Mouse (Mus musculus) midbrain, embryonic 10.5 days (tissue): ENCODE measurements at regions not wholly inside any gene's neighbourhood (a gene's known extent, or its start where the extent isn't known, plus 50 kb on each side); places are given as distances from the start of the nearest gene placed in this dataset.

Experiments used
- DNase-seq: peaks from one replicate; pipeline ENCODE4 v3.0.0-alpha.2; 2017; ENCODE audit warnings: low spot score
- H3K27ac ChIP-seq: fragments of 300-500 bp; sonication (generic); replicated peaks from 2 replicates; pipeline ENCODE4 v1.5.1; 2016; ENCODE audit warnings: mild to moderate bottlenecking
- H3K27me3 ChIP-seq: fragments of 300-500 bp; sonication (generic); 2 replicates; pipeline ENCODE4 v1.6.1; 2016; ENCODE audit warnings: low read depth, mild to moderate bottlenecking; ENCODE audit not compliant: poor library complexity, severe bottlenecking
- H3K36me3 ChIP-seq: fragments of 300-500 bp; sonication (generic); 2 replicates; pipeline ENCODE4 v1.6.1; 2016; ENCODE audit warnings: mild to moderate bottlenecking, moderate library complexity
- H3K4me1 ChIP-seq: fragments of 300-500 bp; sonication (generic); 2 replicates; pipeline ENCODE4 v1.6.1; 2016
- H3K4me3 ChIP-seq: fragments of 300-500 bp; sonication (generic); 2 replicates; pipeline ENCODE4 v1.5.1; 2016; ENCODE audit warnings: mild to moderate bottlenecking, moderate library complexity
- H3K9me3 ChIP-seq: fragments of 300-500 bp; sonication (generic); replicated peaks from 2 replicates; pipeline ENCODE4 v1.6.1; 2016; ENCODE audit warnings: mild to moderate bottlenecking
- WGBS: fragments of 180-500 bp; shearing (Covaris S2); methylation state at CpG from one replicate; pipeline ENCODE4 v1.1.7; 2016; 5-methylcytosine and 5-hydroxymethylcytosine counted together

- WGBS: 34% methylated on average over 6 of the region's 6 CpGs
- 0 out of 2 replicates have a peak, but pooled peaks cover 6% of the 10 kb centered on the region for H3K27me3 ChIP-seq
- no peaks in the 10 kb centered on the region for H3K9me3 ChIP-seq
- H3K4me3 ChIP-seq: no peak overlapping the region
- peak overlapping the region; percentile 42 for H3K27ac ChIP-seq
- peaks cover 19% of the 10 kb centered on the region for H3K4me1 ChIP-seq
- H3K36me3 ChIP-seq: no peaks in the 10 kb centered on the region
- DNase-seq: peak; percentile 14
Observed at GRCm38 (mm10) chr15:32003489-32003888, 173.6 kb upstream of the Tas2r119 start.

DNA sequence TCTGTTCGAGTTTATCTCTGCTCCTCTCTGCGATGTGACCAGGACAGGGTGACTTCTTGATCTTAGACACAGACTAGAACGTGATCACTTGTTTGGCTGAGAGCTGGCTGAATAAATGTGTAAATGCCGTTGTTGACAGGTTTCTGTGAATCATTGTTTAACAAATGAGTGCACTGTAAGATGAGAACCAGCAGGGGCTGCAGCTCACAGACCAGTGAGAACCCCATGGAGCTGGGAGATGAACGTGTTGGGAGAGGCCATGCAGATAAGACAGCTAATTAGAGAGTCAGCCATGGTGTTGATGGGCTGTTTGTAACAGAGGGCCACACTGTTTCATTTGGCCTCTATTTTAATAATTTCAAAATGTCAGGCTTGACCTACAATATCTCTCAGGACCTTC is 171.1 kb upstream of the Tas2r119 start:
- Histone ChIP-seq H3K9me3 (no peaks in the 10 kb centered on the region), H3K27me3 (0 out of 2 replicates have a peak, but pooled peaks cover 6% of the 10 kb centered on the region), H3K4me1 (peaks cover 27% of the 10 kb centered on the region), H3K36me3 (no peaks in the 10 kb centered on the region), H3K4me3 (no peak overlapping the region), H3K27ac (no peak overlapping the region)
- 40% methylated on average over 5 of the region's 5 CpGs for WGBS
- DNase-seq: no peak

- no peak overlapping the region for H3K27ac ChIP-seq
- 88% methylated on average over 3 of the region's 3 CpGs for WGBS
Observed at GRCm38 (mm10) chr15:32009818-32010217, 167.3 kb upstream of the Tas2r119 start.

DNA sequence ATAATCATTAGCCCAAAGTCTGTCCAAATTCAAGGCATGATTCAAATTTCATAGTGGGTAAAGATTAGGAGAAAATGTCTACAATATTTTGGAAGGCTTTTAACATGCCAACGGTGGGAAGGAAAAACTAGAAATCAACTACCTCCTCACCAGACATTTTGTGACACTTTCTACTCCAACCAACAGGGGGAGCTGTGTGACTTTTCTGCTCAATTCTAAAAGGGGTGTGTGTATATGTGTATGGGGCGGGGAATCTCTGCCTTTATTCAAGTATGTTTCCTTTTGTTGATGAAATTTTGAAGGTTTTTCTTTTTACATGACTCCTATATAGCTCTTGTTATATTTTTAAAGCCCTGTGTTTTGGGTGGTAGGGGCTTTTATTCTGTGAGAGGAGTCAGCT is 165.0 kb upstream of the Tas2r119 start:
- DNase-seq: no peak
- no peaks in the 10 kb centered on the region for H3K36me3 ChIP-seq
- no peak overlapping the region for H3K4me3 ChIP-seq
- no peak overlapping the region for H3K27ac ChIP-seq
- no peaks in the 10 kb centered on the region for H3K27me3 ChIP-seq
- no peaks in the 10 kb centered on the region for H3K9me3 ChIP-seq
- H3K4me1 ChIP-seq: peaks cover 8% of the 10 kb centered on the region
- 65% methylated on average over 2 of the region's 2 CpGs for WGBS

More at GRCm38 (mm10) chr15:32009818-32010217, 167.3 kb upstream of the Tas2r119 start:
- H3K36me3 ChIP-seq: no peaks in the 10 kb centered on the region
- H3K4me1 ChIP-seq: peaks cover 8% of the 10 kb centered on the region
- no peak overlapping the region for H3K4me3 ChIP-seq
- no peaks in the 10 kb centered on the region for H3K27me3 ChIP-seq
- no peaks in the 10 kb centered on the region for H3K9me3 ChIP-seq
- no peak for DNase-seq

- Histone ChIP-seq H3K27me3 (no peaks in the 10 kb centered on the region), H3K36me3 (no peaks in the 10 kb centered on the region), H3K4me3 (no peak overlapping the region), H3K27ac (no peak overlapping the region), H3K9me3 (no peaks in the 10 kb centered on the region), H3K4me1 (peaks cover 8% of the 10 kb centered on the region)
- no peak for DNase-seq
- WGBS: 81% methylated on average over 5 of the region's 5 CpGs
Observed at GRCm38 (mm10) chr15:32012838-32013237, 164.3 kb upstream of the Tas2r119 start.

DNA sequence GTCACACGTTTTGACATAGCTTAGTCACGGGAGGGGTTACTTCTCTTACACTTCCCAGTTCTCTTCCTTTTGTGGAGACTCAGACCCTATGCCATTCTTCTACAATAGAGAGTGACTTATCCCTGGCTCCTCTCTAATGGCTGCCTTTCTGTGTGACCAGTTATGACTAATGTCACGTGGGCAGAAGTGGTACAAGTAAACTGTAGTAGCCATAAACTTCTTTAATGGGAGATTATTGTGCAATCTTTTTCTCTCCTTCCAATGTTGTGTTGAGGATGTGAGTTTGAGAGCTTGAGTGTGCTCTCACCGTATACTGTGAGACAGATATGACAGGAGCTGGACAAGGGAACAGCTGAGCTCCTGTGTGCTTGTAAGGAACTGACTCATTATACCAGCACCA is 161.9 kb upstream of the Tas2r119 start:
- H3K4me3 ChIP-seq: no peak overlapping the region
- no peaks in the 10 kb centered on the region for H3K9me3 ChIP-seq
- no peaks in the 10 kb centered on the region for H3K36me3 ChIP-seq
- no peaks in the 10 kb centered on the region for H3K27me3 ChIP-seq
- DNase-seq: no peak
- 87% methylated on average over 4 of the region's 4 CpGs for WGBS
- no peak overlapping the region for H3K27ac ChIP-seq
- no peaks in the 10 kb centered on the region for H3K4me1 ChIP-seq

- no peaks in the 10 kb centered on the region for H3K27me3 ChIP-seq
- DNase-seq: no peak
- no peaks in the 10 kb centered on the region for H3K36me3 ChIP-seq
- peaks cover 3% of the 10 kb centered on the region; the same call in 1 of the 2 replicates for H3K4me1 ChIP-seq
- WGBS: 53% methylated on average over 6 of the region's 6 CpGs
- H3K9me3 ChIP-seq: no peaks in the 10 kb centered on the region
- H3K27ac ChIP-seq: no peak overlapping the region
- H3K4me3 ChIP-seq: no peak overlapping the region
Observed at GRCm38 (mm10) chr15:32020323-32021008, 156.6 kb upstream of the Tas2r119 start.

- DNase-seq: no peak
- 87% methylated on average over 5 of the region's 5 CpGs for WGBS
Observed at GRCm38 (mm10) chr15:32021009-32021602, 156.0 kb upstream of the Tas2r119 start.

GRCm38 (mm10) chr15:32034091-32034490 is 143.0 kb upstream of the Tas2r119 start:
- peaks cover 15% of the 10 kb centered on the region for H3K4me1 ChIP-seq
- no peak for DNase-seq
- 95% methylated on average over 1 of the region's 1 CpGs for WGBS
- no peaks in the 10 kb centered on the region for H3K9me3 ChIP-seq
- H3K4me3 ChIP-seq: no peak overlapping the region
- H3K36me3 ChIP-seq: no peaks in the 10 kb centered on the region
- no peak overlapping the region for H3K27ac ChIP-seq
- H3K27me3 ChIP-seq: no peaks in the 10 kb centered on the region

More at GRCm38 (mm10) chr15:32021009-32021602, 156.0 kb upstream of the Tas2r119 start:
- Histone ChIP-seq H3K27me3 (no peaks in the 10 kb centered on the region), H3K4me3 (no peak overlapping the region), H3K27ac (no peak overlapping the region), H3K9me3 (no peaks in the 10 kb centered on the region), H3K4me1 (peaks cover 3% of the 10 kb centered on the region; the same call in 1 of the 2 replicates), H3K36me3 (no peaks in the 10 kb centered on the region)

- Histone ChIP-seq H3K36me3 (no peaks in the 10 kb centered on the region), H3K4me3 (no peak overlapping the region), H3K27me3 (no peaks in the 10 kb centered on the region), H3K27ac (no peak overlapping the region), H3K4me1 (peaks cover 15% of the 10 kb centered on the region), H3K9me3 (no peaks in the 10 kb centered on the region)
- DNase-seq: peak; percentile 16
- WGBS: 48% methylated on average over 7 of the region's 7 CpGs
Observed at GRCm38 (mm10) chr15:32034790-32035189, 142.3 kb upstream of the Tas2r119 start.

GRCm38 (mm10) chr15:32041764-32042163 is 135.3 kb upstream of the Tas2r119 start:
- Histone ChIP-seq H3K27ac (no peak overlapping the region), H3K9me3 (no peaks in the 10 kb centered on the region), H3K4me1 (no peaks in the 10 kb centered on the region), H3K36me3 (no peaks in the 10 kb centered on the region), H3K4me3 (no peak overlapping the region), H3K27me3 (no peaks in the 10 kb centered on the region)
- WGBS: 87% methylated on average over 6 of the region's 6 CpGs
- DNase-seq: no peak

DNA sequence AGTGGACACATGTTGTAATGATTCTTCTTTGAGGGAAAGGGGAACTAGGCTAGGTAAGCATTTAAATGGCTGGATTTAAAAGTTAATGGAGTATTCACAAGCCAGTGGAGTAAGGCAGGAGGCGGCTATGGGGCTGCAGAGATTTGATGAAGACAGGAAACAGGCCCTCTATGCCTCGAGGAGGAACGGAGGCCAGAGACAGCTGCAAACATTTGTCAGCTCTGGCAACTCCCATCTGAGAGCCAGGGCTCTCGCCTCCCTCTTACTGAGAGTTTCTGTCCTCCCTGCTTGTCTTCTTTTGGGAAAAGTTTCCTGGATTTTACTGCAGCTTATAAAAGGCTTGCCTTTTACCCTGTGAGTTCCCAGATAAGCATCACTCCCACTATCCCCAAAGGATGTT is 134.9 kb upstream of the Tas2r119 start:
- H3K4me3 ChIP-seq: no peak overlapping the region
- 74% methylated on average over 4 of the region's 4 CpGs for WGBS
- H3K27ac ChIP-seq: no peak overlapping the region
- DNase-seq: no peak
- H3K27me3 ChIP-seq: no peaks in the 10 kb centered on the region
- H3K9me3 ChIP-seq: no peaks in the 10 kb centered on the region
- H3K4me1 ChIP-seq: no peaks in the 10 kb centered on the region
- no peaks in the 10 kb centered on the region for H3K36me3 ChIP-seq

- Histone ChIP-seq H3K27ac (no peak overlapping the region), H3K4me3 (no peak overlapping the region), H3K27me3 (no peaks in the 10 kb centered on the region), H3K36me3 (no peaks in the 10 kb centered on the region), H3K4me1 (no peaks in the 10 kb centered on the region), H3K9me3 (no peaks in the 10 kb centered on the region)
- no peak for DNase-seq
- 87% methylated on average over 1 of the region's 1 CpGs for WGBS
Observed at GRCm38 (mm10) chr15:32042589-32042988, 134.5 kb upstream of the Tas2r119 start.
